Mouse (Mus musculus): ENCODE data around the gene Eng. TPM values are rescaled to one million over a fixed set of nuclear protein-coding genes. Genes with fewer than 3 reads are reported as not detected.

Gene Eng
- 29.0 and 29.2 TPM in 2 replicates for polyA plus RNA-seq (2015; fragmentation: Nextera tagmentation; extraction: Ambion mirVana)

DNA sequence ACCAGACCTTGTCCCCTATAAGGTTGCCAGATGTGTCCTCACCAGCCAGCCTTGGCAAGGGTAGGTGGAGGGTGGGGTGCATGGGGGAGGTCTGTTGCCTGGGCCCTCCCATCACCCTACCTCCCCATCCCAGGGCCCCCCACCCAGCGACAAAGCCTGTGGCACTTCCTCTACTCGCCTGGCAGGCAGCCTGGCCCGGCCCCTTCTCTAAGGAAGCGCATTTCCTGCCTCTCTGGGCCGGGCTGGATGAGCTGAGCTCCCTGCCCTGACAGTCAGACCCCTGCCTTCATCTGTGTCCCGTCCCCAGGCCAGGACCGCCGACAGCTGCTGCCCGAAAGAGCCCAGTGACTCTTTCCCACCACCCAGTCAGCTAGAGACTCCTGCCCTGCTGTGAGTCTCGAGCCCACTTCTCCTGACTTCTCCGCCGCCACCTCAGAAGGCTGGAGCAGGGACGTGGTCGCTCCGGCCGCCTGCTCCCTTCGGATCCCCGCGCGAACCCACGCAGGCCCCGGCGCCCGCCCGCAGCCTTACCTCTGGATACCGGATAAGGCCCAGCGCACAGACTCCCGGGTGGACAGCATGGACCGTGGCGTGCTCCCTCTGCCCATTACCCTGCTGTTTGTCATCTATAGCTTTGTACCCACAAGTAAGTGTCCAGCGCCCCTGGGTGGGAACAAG, at the start of gene Eng:
Eng (plus strand) TSS at position 217 of the 678 bp plus-strand sequence.
- Histone ChIP-seq H3K4me3 (peak within 1 kb of the TSS; percentile 18), H3K9me3 (no peaks in the 10 kb centered on the region), H3K27ac (peak within 1 kb of the TSS; percentile 23; the same call in 1 of the 2 replicates), H3K27me3 (no peaks in the 10 kb centered on the region), H3K36me3 (no peaks in the 10 kb centered on the region), H3K9ac (peak within 1 kb of the TSS; percentile 35), H3K4me2 (peak within 1 kb of the TSS; percentile 19; the same call in 1 of the 2 replicates), H3K4me1 (replicated peaks) (peaks cover 13% of the 10 kb centered on the region)
- ATAC-seq (ENCODE audit: low FRiP score), result no peak
- 55% methylated on average over 29 of the region's 31 CpGs for WGBS

DNA sequence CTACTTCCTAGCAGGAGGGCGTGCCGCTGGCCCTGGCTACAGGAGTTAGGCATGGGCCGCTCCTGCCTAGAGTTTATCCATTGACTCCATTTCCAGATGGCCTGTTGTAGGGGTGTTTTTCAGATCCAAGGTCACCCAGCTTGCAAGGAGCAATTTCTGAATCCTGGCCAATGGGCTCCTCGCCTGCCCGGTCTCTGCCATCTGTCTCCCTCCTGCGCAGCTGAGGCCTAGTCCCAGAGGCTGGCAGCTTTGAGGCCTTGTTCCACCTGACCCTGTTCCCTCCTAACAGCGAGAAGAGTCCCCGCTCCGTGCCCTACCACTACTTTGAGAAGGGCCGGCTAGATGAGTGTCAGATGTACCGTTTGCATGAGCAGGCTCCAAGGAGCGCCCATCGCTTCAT, 49.7 kb upstream of the Eng start:
- H3K27me3 ChIP-seq, result no peaks in the 10 kb centered on the region
- 0 out of 2 replicates have a peak, but pooled peaks cover 4% of the 10 kb centered on the region for H3K4me1 ChIP-seq (replicated peaks)
- no peak overlapping the region for H3K4me3 ChIP-seq
- peaks cover 23% of the 10 kb centered on the region for H3K36me3 ChIP-seq
- 74% methylated on average over 13 of the region's 13 CpGs for WGBS
- H3K4me2 ChIP-seq, result no peak overlapping the region
- H3K9ac ChIP-seq, result no peak overlapping the region
- H3K9me3 ChIP-seq, result no peaks in the 10 kb centered on the region
- no peak for ATAC-seq (ENCODE audit: low FRiP score)
- no peak overlapping the region for H3K27ac ChIP-seq

DNA sequence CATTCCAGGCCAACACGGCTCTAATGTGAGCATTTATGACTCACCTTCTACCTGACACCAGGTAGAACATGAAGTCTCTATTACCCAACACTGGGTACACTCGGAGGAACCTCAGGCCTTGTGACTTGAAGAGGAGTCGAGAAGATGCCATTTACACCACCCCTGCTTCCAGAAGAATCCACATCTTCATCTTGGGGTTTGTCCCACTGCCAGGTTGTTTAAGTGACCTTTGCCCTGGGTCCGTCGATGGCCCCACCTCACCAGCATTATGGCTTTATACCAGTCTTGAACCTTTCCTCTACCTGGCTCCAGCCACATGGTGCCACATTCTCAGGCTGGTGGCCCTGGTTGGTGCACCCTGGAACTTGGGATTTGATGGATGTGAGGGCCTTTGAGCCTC, 49.1 kb upstream of the Eng start:
- Histone ChIP-seq H3K27me3 (no peaks in the 10 kb centered on the region), H3K4me3 (no peak overlapping the region), H3K9ac (no peak overlapping the region), H3K36me3 (peaks cover 23% of the 10 kb centered on the region), H3K4me2 (no peak overlapping the region), H3K9me3 (no peaks in the 10 kb centered on the region), H3K4me1 (replicated peaks) (0 out of 2 replicates have a peak, but pooled peaks cover 4% of the 10 kb centered on the region), H3K27ac (no peak overlapping the region)
- ATAC-seq (ENCODE audit: low FRiP score), result no peak
- WGBS, result 90% methylated on average over 5 of the region's 5 CpGs

DNA sequence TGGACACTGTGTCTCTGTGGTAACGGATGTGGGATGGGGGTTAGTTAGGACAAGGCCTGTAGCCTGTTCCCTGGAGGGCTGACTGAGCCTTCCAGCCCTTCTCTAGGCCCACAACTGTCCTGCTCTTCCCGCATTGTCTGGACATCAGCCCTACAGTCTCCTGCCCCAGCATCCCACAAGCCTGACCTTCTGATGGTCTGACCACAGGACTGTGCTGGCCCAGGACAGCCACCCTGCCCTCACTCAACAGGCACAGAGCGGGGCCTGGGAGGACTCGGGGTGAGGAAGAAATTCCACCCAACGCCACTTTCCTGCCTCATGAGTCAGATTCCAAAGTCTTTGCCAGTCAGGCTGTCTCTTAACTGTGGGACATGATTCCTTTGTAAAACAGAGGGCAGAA, 48.7 kb upstream of the Eng start:
- H3K4me2 ChIP-seq, result no peak overlapping the region
- no peak overlapping the region for H3K27ac ChIP-seq
- H3K4me3 ChIP-seq, result no peak overlapping the region
- H3K9me3 ChIP-seq, result no peaks in the 10 kb centered on the region
- WGBS, result 88% methylated on average over 5 of the region's 5 CpGs
- no peaks in the 10 kb centered on the region for H3K27me3 ChIP-seq
- H3K4me1 ChIP-seq (replicated peaks), result 0 out of 2 replicates have a peak, but pooled peaks cover 6% of the 10 kb centered on the region
- ATAC-seq (ENCODE audit: low FRiP score), result no peak
- H3K36me3 ChIP-seq, result peaks cover 23% of the 10 kb centered on the region
- H3K9ac ChIP-seq, result 0 out of 2 replicates have a peak overlapping the region, but pooled peaks have one; percentile 19

DNA sequence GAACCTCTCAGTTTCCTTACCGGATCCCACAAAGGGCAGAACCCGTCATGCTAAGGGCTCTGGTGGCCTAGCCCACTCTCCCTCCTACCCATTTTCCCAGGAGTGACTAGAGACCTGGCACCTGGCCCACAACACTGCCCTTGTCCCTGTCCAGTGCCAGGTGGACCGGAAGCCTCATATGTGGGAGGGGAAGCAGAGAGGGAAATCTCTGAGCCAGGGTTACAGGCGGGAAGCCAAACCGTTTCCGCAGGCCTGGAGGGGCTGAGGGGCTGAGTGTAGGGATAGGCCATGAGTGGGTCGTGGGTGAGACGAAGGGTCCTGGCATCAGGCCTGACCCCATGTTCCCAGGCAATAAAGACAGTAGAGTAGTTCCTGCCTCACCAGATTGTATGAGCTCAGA, 47.9 kb upstream of the Eng start:
- H3K4me3 ChIP-seq, result no peak overlapping the region
- ATAC-seq (ENCODE audit: low FRiP score), result no peak
- H3K36me3 ChIP-seq, result peaks cover 23% of the 10 kb centered on the region
- H3K4me1 ChIP-seq (replicated peaks), result 0 out of 2 replicates have a peak, but pooled peaks cover 8% of the 10 kb centered on the region
- no peak overlapping the region for H3K9ac ChIP-seq
- no peaks in the 10 kb centered on the region for H3K9me3 ChIP-seq
- 86% methylated on average over 8 of the region's 8 CpGs for WGBS
- no peaks in the 10 kb centered on the region for H3K27me3 ChIP-seq
- no peak overlapping the region for H3K27ac ChIP-seq
- no peak overlapping the region for H3K4me2 ChIP-seq

DNA sequence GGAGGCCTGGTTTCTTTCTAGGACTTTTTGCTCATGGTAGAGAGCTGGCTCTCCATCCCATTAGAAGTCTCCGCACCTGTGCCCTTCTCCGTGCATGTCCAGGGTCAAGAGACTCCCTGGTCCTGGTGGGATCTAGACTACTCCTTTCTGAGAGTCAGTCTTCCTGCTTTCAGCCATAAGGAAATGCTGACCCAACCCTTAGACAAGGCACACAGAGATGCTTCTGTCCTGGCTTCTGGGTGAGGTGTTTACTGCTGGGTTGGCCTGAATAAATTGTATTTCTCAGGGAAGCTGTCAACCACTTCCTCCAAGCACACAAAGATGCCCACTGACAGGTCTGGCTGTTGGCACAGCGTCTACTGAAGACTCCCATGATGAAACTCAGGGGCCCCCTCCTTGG, 47.0 kb upstream of the Eng start, which contains the start of gene St6galnac6:
St6galnac6 (plus strand) TSS at position 301 of the 400 bp plus-strand sequence.
- H3K9ac ChIP-seq, result no peak within 1 kb of the TSS
- no peaks in the 10 kb centered on the region for H3K27me3 ChIP-seq
- no peak for ATAC-seq (ENCODE audit: low FRiP score)
- no peak within 1 kb of the TSS for H3K4me2 ChIP-seq
- no peak within 1 kb of the TSS for H3K4me3 ChIP-seq
- no peaks in the 10 kb centered on the region for H3K9me3 ChIP-seq
- H3K27ac ChIP-seq, result no peak within 1 kb of the TSS
- WGBS, result 93% methylated on average over 3 of the region's 3 CpGs
- H3K4me1 ChIP-seq (replicated peaks), result 0 out of 2 replicates have a peak, but pooled peaks cover 8% of the 10 kb centered on the region
- peaks cover 17% of the 10 kb centered on the region for H3K36me3 ChIP-seq

DNA sequence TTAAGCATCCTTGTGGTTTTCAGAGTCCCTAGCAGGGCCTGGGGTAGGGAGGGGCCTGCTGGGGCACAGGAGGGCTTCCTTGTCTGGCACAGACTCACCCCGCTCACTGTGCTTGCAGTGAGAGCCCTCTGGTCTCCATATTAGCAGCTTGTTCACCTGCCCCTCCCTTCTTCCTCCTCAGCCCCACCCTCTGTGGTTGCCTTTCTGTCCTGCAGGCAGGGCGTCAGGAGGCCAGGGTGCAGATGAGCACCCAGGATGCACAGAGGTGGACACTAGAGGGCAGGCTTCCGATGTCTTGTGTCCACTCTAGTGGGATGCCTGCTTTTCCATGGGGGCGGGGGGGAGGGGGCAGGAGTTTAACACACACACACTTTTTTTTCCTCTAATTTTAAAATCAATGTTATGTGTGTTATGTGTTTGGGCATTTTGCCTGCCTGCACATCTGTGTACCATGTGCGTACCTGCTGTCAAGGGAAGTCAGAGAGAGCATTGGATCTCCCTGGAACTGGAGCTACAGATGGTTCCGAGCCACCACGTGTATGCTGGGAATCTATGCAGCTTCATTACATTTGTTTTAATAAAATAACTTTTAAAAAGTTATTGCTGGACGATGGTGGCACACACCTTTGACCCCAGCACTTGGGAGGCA, 44.9 kb upstream of the Eng start:
- WGBS, result 41% methylated on average over 8 of the region's 8 CpGs
- H3K4me1 ChIP-seq (replicated peaks), result 0 out of 2 replicates have a peak, but pooled peaks cover 8% of the 10 kb centered on the region
- 0 out of 2 replicates have a peak overlapping the region, but pooled peaks have one; percentile 46 for H3K9ac ChIP-seq
- H3K9me3 ChIP-seq, result no peaks in the 10 kb centered on the region
- H3K4me3 ChIP-seq, result no peak overlapping the region
- H3K27ac ChIP-seq, result no peak overlapping the region
- H3K36me3 ChIP-seq, result peaks cover 5% of the 10 kb centered on the region; the same call in 1 of the 2 replicates
- no peak overlapping the region for H3K4me2 ChIP-seq
- ATAC-seq (ENCODE audit: low FRiP score), result no peak
- 0 out of 2 replicates have a peak, but pooled peaks cover 5% of the 10 kb centered on the region for H3K27me3 ChIP-seq

DNA sequence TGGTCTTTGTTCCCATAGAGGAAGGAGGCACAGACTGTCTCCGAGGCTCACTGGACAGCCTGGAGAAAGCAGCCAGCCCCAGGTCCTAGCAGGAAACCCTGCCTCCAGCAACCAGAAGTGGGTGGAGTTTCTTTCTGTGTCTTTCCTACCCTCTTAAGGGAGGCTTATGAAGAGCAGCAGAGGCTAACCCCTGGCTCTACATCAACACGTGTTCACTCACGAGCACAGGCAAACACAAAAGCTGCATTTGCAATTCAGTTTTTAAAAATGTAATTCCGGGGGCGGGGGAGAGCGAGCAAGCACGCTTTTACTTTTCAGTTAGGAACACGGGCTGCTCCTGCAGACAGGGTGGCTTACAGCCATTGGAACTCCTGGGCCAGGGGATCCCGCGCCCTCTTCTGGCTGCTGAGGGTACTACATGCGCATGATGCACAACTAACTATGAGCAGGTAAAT, 43.8 kb upstream of the Eng start:
- Histone ChIP-seq H3K27ac (no peak overlapping the region), H3K36me3 (no peaks in the 10 kb centered on the region; the same call in 1 of the 2 replicates), H3K4me3 (peak overlapping the region; percentile 18; the same call in 1 of the 2 replicates), H3K27me3 (peaks cover 10% of the 10 kb centered on the region; the same call in 1 of the 2 replicates), H3K4me2 (peak overlapping the region; percentile 45; the same call in 1 of the 2 replicates), H3K4me1 (replicated peaks) (peaks cover 14% of the 10 kb centered on the region), H3K9ac (no peak overlapping the region), H3K9me3 (no peaks in the 10 kb centered on the region)
- ATAC-seq (ENCODE audit: low FRiP score), result no peak
- under 1% methylated on average over 11 of the region's 11 CpGs for WGBS

DNA sequence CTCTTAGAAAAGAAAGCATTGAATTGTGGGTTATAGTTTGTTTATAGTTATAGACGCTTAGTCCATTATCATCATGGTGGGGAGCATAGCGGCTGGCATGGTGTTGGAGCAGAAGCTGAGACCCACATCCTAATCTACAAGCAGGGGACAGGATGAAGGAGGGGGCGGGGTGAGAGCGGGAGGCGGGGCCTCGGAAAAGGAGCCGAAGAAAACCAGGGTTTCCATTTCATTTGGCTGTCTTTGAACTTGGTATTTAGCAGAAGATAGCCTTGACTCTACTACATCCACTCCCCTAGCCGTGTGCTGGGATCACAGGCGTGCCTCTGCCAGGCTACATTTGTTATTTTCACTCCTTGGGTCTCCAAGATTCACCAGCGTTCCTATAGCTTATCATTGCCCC, 41.8 kb upstream of the Eng start:
- Histone ChIP-seq H3K36me3 (no peaks in the 10 kb centered on the region), H3K27me3 (peaks cover 19% of the 10 kb centered on the region; the same call in 1 of the 2 replicates), H3K4me2 (no peak overlapping the region), H3K4me1 (replicated peaks) (peaks cover 28% of the 10 kb centered on the region), H3K9ac (no peak overlapping the region), H3K4me3 (no peak overlapping the region), H3K9me3 (no peaks in the 10 kb centered on the region), H3K27ac (no peak overlapping the region)
- no peak for ATAC-seq (ENCODE audit: low FRiP score)
- 49% methylated on average over 10 of the region's 10 CpGs for WGBS

DNA sequence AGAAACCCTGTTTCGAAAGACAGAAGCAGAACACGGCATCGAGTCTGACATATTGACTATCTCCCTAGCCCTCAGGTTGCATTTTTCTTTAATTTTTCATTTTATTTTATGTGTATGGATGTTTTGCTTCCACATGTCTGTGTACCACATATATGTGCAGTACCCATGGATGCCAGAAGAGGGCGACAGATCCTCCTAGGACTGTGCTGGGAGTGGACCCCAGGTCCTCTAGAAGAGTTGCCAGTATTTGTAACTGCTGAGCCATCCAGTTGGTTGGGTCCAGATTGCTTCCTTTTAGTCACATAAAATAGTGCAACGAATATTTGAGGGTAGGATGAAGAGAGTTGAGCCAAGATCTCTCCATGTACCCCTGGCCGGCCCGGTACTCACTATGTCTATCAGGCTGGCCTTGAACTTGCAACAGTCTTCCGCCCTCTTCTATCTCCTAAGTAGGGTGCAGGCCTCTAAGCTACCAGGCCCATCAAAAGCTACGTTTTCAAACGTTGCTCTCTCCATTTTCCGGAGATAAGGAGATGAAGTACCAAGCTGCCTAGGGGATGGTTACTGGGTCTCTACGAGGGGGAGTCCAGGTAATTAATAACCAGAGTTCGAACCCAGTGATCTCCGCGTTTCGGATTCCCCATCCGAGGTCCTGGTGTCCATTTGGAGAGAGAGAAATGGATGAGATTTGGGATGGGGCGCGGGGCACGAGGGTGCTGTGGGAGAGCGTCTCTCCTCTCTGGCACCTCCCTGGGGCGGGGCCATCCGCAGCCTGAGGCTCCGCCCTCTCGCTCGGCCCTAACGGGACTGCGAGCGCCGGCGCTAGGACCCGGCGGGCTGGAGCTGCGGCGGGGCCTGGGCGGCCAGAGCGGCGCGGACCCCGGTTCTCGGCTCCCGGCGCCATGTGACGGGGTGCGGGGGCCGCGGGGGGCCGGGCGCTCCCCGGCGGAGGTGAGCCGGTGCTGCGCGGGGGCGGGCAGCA, 39.9 kb upstream of the Eng start:
- no peak overlapping the region for H3K27ac ChIP-seq
- peak overlapping the region; percentile 76 for H3K4me3 ChIP-seq
- H3K36me3 ChIP-seq, result no peaks in the 10 kb centered on the region
- 19% methylated on average over 31 of the region's 55 CpGs for WGBS
- no peaks in the 10 kb centered on the region for H3K9me3 ChIP-seq
- peak overlapping the region; percentile 85 for H3K9ac ChIP-seq
- peaks cover 38% of the 10 kb centered on the region for H3K4me1 ChIP-seq (replicated peaks)
- peak overlapping the region; percentile 89 for H3K4me2 ChIP-seq
- H3K27me3 ChIP-seq, result peaks cover 19% of the 10 kb centered on the region; the same call in 1 of the 2 replicates
- peak; percentile 83 for ATAC-seq (ENCODE audit: low FRiP score)

DNA sequence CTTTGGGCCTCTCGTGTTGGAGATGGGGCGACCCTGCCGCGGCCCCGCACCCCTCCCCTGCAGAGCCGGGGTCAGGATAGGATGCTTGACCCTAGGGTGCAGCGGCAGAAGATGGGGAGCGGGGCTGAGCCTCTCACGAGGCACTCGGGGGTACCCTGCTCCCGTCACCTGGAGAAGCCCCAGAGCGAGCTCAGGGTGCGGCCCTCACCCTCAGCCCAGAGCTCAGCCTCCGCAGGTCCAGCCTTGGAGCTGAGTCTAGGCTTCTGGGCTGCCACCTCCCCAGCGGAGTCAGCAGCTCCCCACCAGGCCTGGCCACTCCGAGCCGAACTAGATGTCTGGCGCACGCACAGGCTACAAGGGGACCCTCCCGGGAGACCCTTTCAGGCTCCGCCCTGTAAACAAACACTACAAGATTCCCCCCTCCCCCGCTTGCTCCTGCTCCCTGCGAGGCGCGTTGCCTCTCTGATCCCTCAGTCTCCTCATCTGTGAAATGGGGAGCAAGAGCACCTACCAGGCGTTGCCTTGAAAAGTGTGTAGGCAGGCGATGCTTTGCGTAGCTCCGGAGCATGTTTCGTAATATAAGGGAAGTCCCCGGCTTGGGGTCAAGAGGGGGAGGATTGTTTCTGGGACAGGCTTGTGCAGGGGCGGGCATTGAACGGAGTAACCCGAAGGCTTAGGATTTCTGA, 39.0 kb upstream of the Eng start:
- H3K27ac ChIP-seq, result no peak overlapping the region
- WGBS, result 8% methylated on average over 34 of the region's 34 CpGs

More for the DNA sequence above, 39.0 kb upstream of the Eng start:
- peak overlapping the region; percentile 85 for H3K9ac ChIP-seq
- peak; percentile 50 for ATAC-seq (ENCODE audit: low FRiP score)
- H3K27me3 ChIP-seq, result peaks cover 19% of the 10 kb centered on the region; the same call in 1 of the 2 replicates
- peak overlapping the region; percentile 76 for H3K4me3 ChIP-seq
- H3K4me2 ChIP-seq, result peak overlapping the region; percentile 89
- H3K36me3 ChIP-seq, result peaks cover 4% of the 10 kb centered on the region
- H3K4me1 ChIP-seq (replicated peaks), result peaks cover 38% of the 10 kb centered on the region
- H3K9me3 ChIP-seq, result no peaks in the 10 kb centered on the region

Measured in hindbrain, embryonic 13.5 days (tissue).